8 mouse cellular contexts compared by ENCODE assay signal in genomic region chr7:46957831-46958691, GRCm38 (mm10). TPM values are rescaled to one million over a fixed set of nuclear protein-coding genes. Genes with fewer than 3 reads are reported as not detected.
DNase-seq lines count a peak whose midpoint lies in the region; ATAC-seq and TF ChIP-seq lines count a peak whose summit lies in the region.

Gene Uevld, minus strand, starts transcription at chr7:46958527.

- DNase-seq in ES-E14 (ENCODE audit: low read depth, low spot score), result peak; percentile 91
- peak; percentile 95 for DNase-seq in cerebellum, adult 11-12 months
- peak; percentile 80 for DNase-seq in heart, postnatal 25 days (ENCODE audit: low spot score)
- peak; percentile 85 to 95 for DNase-seq in layer of hippocampus, adult 18-20 months (ENCODE audit: low spot score in 2 of 2)
- peak; percentile 94 for DNase-seq in lung, adult 2 months
- DNase-seq in thymus, adult 18-20 months, result peak; percentile 81 to 85

- ATAC-seq in forebrain, embryonic 15.5 days (replicated peaks), result peak; percentile 92
- ATAC-seq in neutrophil, adult 5-6 weeks (ENCODE audit: extremely low read depth, insufficient number of reproducible peaks, low FRiP score, poor library complexity, severe bottlenecking), result peak; percentile 91

- no peaks in the 10 kb centered on the region for H3K9me3 ChIP-seq in ES-E14 (ENCODE audit: control insufficient read depth, insufficient read depth, low read depth, low read length)
- H3K9me3 ChIP-seq in forebrain, embryonic 15.5 days, result no peaks in the 10 kb centered on the region

- peaks cover 5% of the 10 kb centered on the region for H3K36me3 ChIP-seq in ES-E14 (ENCODE audit: control insufficient read depth, insufficient read depth, low read length, poor library complexity, severe bottlenecking)
- peaks cover 13% of the 10 kb centered on the region for H3K36me3 ChIP-seq in forebrain, embryonic 15.5 days

- H3K4me3 ChIP-seq in ES-E14 (ENCODE audit: insufficient read depth in 1 of 2, low read depth in 1 of 2, low read length in 2 of 2, poor library complexity in 1 of 2, severe bottlenecking in 1 of 2), result peak within 1 kb of the TSS; percentile 94 to 97
- peak within 1 kb of the TSS; percentile 58 for H3K4me3 ChIP-seq in forebrain, embryonic 15.5 days
- H3K4me3 ChIP-seq in lung, adult 2 months (replicated peaks; ENCODE audit: extremely low read depth, low read depth, low read length), result peak within 1 kb of the TSS; percentile 83

- in situ Hi-C loops in ES-E14 (cut with MboI; ENCODE audit: low sequenced_read_pairs in 2 of 2, unreplicated experiment in 2 of 2), result no loop called here

- under 1% methylated on average over 51 of the region's 51 CpGs for WGBS in forebrain, embryonic 15.5 days
- under 1% methylated on average over 51 of the region's 51 CpGs for WGBS in lung, adult 2 months

- no peaks in the 10 kb centered on the region; the same call in 1 of the 2 replicates for H3K27me3 ChIP-seq in forebrain, embryonic 15.5 days

- H3K4me2 ChIP-seq in forebrain, embryonic 15.5 days (replicated peaks), result peak within 1 kb of the TSS; percentile 71

- TF ChIP-seq POLR2A in lung, adult 2 months (IDR thresholded peaks at IDR 0.05; ENCODE audit: borderline replicate concordance, extremely low read depth, low read depth, low read length), result peak; percentile 48; the same call in 1 of the 2 replicates

- TF ChIP-seq CTCF in lung, adult 2 months (IDR thresholded peaks at IDR 0.05; ENCODE audit: insufficient read depth, low read length), result no peak

- intact Hi-C loops in heart, postnatal 25 days (cut with DNase I), result loop anchor here (5.0 kb wide), 1 partner anchor 116 kb away; the partner anchor contains the start of gene Ldha

- H3K9ac ChIP-seq in ES-E14 (ENCODE audit: insufficient read depth, low read depth, low read length, poor library complexity, severe bottlenecking), result peak within 1 kb of the TSS; percentile 93
- peak within 1 kb of the TSS; percentile 67 for H3K9ac ChIP-seq in forebrain, embryonic 15.5 days (replicated peaks)

- peak within 1 kb of the TSS; percentile 74 for H3K27ac ChIP-seq in ES-E14 (ENCODE audit: insufficient read depth, low read depth, low read length, poor library complexity, severe bottlenecking)
- H3K27ac ChIP-seq in forebrain, embryonic 15.5 days (replicated peaks), result 0 out of 2 replicates have a peak within 1 kb of the TSS, but pooled peaks have one; percentile 5

- H3K4me1 ChIP-seq in ES-E14 (ENCODE audit: control insufficient read depth in 2 of 2, insufficient read depth in 2 of 2, low read length in 2 of 2, poor library complexity in 1 of 2), result 0 out of 4 replicates have a peak, but pooled peaks cover 0 to 2% of the 10 kb centered on the region in 2 experiments
- H3K4me1 ChIP-seq in forebrain, embryonic 15.5 days, result peaks cover 28% of the 10 kb centered on the region
- 0 out of 2 replicates have a peak, but pooled peaks cover 2% of the 10 kb centered on the region for H3K4me1 ChIP-seq in lung, adult 2 months (ENCODE audit: control insufficient read depth, insufficient read depth, low read length)

TF ChIP-seq in ES-E14, 5 proteins besides CTCF, POLR2A, EP300 and RAD21:
- TF ChIP-seq HCFC1 (IDR thresholded peaks at IDR 0.05; ENCODE audit: borderline replicate concordance, insufficient read depth, low read length), result peak; percentile 56; the same call in 1 of the 2 replicates
- no peak for TF ChIP-seq ZC3H11A (IDR thresholded peaks at IDR 0.05; ENCODE audit: borderline replicate concordance, low read depth, low read length)

RNA-seq across cellular contexts. Expression of gene Uevld, which starts in this region (rescaled TPM):
- total RNA-seq in ES-E14 (2012; rRNA removed), result 6.6 and 10.3 TPM in 2 replicates
- polyA plus RNA-seq in forebrain, embryonic 15.5 days (2015; fragmentation: Nextera tagmentation; extraction: Ambion mirVana), result 8.1 and 8.9 TPM in 2 replicates
- 10 to 100 TPM in 1 of 2 experiments, 1 to 10 TPM in 1; 8.2 to 10.8 TPM for total RNA-seq in heart, postnatal 25 days (2021)
- 10 to 100 TPM; 14.3 to 16.4 TPM for total RNA-seq in layer of hippocampus, adult 18-20 months (2021)
- polyA plus RNA-seq in lung, adult 2 months (2012; rRNA removed), result 1.9 and 3.9 TPM in 2 replicates
- total RNA-seq in neutrophil, adult 5-6 weeks (2017), result 5.3 and 6.9 TPM in 2 replicates

Comparison
In these comparisons a context has a peak if more than half of its experiments do, and no peak if none do; other contexts are left out.
1. Peak in every context shown above with its lines: DNase-seq, ATAC-seq, H3K4me3 ChIP-seq and H3K27ac ChIP-seq.